Mouse (Mus musculus) R1 (cell line): Measurements from ENCODE around the gene Atf7ip2.
"Not testable (repeated sequence)": the region's sequence is repeated elsewhere in the genome, so short reads cannot be mapped to it uniquely, and the experiment has no call there.

Experiments used
- DNase-seq: peaks from one replicate; pipeline ENCODE4 v3.0.0-alpha.2; 2018; ENCODE audit warnings: low read depth, low spot score

Atf7ip2 gene

DNA sequence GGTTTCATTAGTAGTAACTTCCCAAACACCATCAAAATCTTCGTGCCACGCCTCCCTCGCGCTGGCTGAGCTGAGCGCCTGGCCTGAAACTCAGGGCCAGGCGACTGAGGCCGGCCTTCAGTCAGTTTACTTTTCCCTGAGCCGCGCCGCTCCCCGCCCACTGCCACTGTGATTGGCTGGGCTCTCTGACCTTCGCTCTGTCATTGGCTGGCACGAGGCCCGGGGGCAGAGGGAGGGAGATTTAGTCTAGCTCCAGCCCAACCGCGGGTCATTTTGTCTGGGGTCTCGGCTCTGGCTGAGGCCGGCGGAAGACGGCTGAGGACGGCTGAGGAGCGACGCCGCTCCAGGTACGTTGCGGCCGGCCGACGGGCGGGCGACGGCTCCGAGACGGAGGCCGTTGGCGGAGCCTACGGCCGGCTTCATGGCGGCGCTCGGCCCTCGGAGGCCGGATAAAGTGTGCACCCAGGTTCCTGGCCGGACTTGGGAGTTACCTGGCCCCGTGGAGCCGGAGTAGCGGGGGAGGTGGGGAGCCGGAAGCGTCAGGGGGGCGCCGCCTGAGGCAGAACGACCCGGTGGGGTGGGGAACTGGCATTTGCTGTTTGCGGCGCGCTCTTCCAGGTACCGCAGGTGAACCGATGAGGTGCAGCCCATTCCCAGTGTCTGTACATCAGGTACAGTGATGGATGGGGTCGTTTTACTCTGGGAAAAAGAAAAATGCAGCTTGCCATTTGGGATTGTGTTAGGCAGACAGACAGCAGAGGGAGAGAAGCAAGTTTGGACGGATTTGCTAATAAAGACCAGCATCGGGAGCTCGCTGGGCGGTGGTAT is at the start of gene Atf7ip2:
Gene Atf7ip2, plus strand, starts transcription at position 34 of the 828 bp plus-strand sequence.
- DNase-seq, result peak; percentile 96

GRCm38 (mm10) chr16:10143166-10143565 is 49.3 kb upstream of the Atf7ip2 start:
- DNase-seq, result no peak

- peak; percentile 72 for DNase-seq
Measured at GRCm38 (mm10) chr16:10147401-10147800, 45.1 kb upstream of the Atf7ip2 start.

GRCm38 (mm10) chr16:10169123-10169905 is 23.2 kb upstream of the Atf7ip2 start:
- DNase-seq, result no peak

- peak; percentile 93 for DNase-seq
Measured at GRCm38 (mm10) chr16:10170005-10170404, 22.5 kb upstream of the Atf7ip2 start, which contains the start of gene Rpl39l. Rpl39l (plus strand) TSS chr16:10170226.

DNA sequence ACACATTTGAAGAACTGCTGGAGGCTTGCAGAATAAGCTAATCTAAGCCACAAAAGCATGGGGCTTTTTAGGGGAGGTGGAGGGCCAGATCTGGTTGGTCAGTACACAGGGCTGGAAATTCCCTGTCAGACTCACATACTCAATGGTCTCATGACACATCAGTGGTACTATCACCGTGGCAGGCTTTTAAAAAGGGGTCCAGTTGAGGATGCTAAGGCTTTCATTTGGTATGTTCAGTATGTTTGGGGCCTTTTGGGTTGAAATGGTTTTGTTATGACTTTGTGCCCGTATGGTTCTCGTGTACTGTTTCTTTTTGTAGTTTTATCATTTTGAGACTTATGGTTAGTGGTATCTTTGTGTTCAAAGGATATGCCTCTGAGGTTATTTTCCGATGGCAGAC is 21.2 kb upstream of the Atf7ip2 start:
- DNase-seq, result no peak

GRCm38 (mm10) chr16:10172179-10172820 is 20.2 kb upstream of the Atf7ip2 start:
- DNase-seq, result no peak

DNA sequence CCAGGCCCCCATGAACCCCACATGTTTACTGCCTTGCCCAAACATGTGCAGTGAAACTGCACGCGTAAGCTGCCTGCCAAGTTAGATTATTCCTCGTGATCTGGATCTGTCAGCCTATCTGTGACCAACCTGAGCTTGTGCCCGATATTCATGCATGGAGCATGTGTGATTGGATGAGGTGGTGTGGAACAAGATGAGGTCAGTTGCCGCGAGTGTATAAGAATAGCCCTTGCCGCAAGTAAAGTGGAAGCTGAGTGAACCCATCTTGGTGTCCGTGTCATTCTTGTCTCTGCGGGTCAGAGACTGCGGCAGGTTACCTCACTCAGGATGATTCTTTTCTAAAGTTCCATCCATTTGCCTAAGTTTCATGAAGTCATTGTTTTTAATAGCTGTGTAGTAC is 5.1 kb upstream of the Atf7ip2 start:
- peak; percentile 43 for DNase-seq

DNA sequence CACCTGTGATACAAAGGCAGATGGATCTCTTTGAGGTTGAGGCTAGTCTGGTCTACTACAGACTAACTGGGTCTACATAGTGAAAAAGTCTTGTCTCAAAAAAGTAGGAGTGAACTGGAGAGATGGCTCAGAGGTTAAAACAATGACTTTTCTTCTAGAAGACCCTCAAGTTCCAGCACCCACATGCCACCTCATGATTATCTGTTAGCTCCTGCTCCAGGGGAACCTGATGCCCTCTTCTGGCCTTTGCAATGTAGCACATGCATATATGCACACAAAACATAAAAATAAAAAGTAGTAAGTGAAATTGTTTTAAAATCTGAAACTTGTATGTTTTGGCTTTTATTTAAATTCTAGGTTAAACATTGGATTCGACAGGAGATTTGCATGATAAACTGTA is 16.3 kb downstream of the Atf7ip2 start:
- peak; percentile 37 for DNase-seq

DNA sequence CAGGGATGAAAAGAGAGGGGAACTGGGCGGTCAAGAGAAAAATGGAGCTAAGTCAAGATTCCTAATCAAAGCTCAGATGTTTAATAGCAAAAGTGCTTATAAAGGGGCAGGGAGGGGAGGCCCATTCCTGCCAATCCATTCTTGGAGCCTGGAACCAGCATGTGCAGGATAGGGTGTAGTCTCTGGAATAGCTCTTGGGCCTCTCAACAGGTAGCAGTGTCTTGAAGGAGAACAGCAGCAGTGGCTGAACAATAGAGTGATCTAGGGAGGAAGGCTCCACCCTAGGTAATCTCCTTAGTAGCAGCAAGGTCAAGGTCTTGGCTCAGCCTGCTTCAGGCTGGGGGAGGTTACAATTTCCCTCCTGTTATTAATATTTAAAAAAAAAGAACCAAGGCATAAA is 23.9 kb downstream of the Atf7ip2 start:
- peak; percentile 96 for DNase-seq

GRCm38 (mm10) chr16:10217020-10217419 is 24.5 kb downstream of the Atf7ip2 start:
- DNase-seq, result peak; percentile 96

GRCm38 (mm10) chr16:10227361-10227760 is 34.8 kb downstream of the Atf7ip2 start:
- peak; percentile 73 for DNase-seq

- DNase-seq, result peak; percentile 83
Measured at GRCm38 (mm10) chr16:10236601-10237000, 44.1 kb downstream of the Atf7ip2 start.

- DNase-seq, result peak; percentile 90
Measured at GRCm38 (mm10) chr16:10253993-10254392, 61.5 kb downstream of the Atf7ip2 start.

DNA sequence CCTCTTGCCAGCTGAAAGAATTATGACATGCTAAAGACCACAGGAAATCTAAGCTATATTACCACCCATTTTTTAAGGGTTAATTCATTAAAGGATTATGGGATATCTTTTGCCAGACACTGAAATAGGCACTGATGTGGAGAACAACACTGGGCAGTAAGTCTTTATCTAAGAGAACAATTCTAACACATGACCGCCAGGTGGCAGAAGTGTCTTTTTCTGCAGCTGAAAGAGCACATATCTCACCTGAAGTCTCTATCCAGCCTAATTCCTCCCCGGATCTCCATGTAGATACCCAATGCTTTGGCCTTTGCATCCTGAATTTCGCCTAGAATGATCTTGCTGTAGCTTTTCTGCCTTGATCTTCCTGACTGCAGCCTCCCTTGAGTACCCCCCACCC is 79.7 kb downstream of the Atf7ip2 start:
- DNase-seq, result peak; percentile 82

DNA sequence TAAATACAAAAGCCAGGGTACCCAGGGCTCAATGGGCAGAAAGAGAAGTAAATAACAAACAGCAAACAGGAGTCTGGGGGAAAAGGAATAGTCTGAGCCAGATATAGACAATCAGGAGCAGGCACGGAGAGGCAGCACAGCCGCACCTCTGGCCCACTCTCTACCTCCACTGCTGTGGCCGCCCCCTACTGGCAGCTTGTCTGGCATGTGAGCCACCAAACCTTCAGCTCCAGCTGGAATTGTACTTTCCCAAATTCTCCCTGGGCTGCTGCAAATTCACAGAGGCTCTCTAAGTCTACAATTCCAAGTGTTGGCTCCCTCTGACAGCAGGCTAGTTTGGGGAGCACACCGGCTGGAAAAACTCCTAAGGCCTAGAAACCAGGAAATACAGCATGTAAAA is 82.0 kb downstream of the Atf7ip2 start:
- peak; percentile 64 for DNase-seq

DNA sequence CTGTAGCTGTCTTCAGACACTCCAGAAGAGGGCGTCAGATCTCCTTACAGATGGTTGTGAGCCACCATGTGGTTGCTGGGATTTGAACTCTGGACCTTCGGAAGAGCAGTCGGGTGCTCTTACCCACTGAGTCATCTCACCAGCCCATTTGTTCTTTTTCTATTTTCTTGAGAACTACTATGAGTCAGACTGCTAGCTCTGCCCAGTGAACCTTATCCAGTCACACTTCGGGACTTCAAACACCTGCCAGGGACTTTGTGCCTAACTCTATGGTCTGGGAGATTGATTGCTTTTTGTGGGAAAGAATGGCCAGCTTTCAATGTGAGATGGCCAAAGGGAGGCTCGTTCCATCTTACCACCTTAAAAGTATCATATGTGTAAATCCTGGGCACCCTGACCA is 84.3 kb downstream of the Atf7ip2 start:
- DNase-seq, result not testable (repeated sequence)

DNA sequence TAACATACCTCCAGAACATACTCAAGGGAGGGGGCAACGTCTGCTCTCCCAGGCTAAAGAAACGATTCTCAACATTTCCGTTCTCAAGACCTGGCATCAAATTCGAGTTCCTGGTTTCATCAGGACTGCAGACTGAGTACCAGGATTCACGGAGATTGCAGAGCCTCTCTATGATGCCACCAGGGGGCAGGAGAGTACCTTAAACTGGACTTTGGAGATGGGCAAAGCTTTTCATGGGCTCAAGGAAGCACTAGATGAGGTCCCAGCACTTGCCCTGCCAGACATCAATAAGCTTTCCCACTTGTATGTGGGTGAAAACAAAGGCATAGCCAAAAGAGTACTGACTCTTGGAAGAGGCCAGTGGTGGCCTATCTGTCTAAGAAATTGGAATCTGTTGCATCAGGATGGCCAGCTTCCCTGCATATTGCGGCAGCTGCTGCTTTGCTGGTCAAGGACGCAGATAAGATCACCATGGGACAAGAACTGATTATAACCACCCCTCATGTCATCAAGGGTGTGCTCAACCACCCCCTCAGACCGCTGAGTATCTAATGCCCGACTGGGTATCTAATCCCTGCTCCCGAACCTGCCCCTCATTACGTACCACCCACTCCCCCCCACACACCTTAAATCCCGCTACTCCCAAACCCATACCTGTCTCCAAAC is 87.9 kb downstream of the Atf7ip2 start:
- DNase-seq, result peak; percentile 80

DNA sequence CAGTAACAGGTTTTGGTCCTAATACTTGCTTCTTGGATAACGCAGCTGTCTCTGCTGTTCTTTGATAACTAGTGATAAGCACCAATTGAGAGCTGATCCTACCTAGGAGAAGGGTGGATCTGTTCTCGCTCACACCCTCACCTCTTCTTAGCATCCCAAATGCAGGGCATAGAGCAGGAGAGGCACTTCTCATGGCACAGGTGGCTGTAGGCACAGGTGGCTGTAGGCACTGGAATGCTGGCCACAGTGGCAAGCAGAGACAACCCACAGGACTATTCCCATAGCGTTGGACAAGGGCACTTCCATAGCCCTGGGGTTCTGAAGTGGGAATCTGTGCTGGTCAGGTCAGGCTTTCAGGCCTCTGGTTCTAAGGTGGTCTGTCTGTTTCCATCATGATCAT is 89.4 kb downstream of the Atf7ip2 start:
- no peak for DNase-seq

DNA sequence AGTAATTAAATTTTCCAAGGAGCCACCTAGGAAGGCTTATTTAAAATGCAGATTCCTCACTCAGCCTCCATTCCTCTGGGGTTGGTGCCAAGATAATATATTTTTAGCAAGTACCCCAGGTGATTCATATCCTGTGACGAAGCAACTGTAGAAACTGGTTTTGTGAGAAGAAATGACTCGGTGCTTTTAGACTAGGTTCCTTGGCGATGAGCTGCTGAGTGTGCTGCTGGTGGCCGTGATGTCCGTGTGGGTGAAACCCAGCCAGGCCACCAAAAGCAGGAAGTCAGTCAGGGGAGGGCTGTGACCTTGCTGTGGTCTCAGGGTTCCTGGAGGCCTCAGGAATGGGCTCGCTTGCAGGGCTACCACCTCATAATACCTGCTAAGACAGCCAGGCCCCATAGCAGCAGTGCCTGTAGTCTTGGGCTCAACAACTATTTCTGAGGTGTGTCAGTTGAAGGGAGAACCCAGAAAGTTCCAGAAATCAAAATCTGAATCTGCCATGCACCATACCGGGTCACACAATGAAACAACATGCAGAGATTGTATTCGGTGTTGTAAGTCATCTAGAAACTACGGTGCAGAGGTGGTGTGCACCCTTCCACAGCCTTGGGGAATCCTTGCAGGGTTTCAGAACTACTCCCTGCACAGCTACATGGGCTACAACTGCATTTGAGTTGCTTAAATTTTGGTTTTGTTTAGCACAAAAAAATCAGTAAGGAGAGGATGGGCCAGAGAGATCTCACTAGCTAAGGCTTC is 94.2 kb downstream of the Atf7ip2 start:
- DNase-seq, result no peak

GRCm38 (mm10) chr16:10288115-10288514 is 95.6 kb downstream of the Atf7ip2 start:
- no peak for DNase-seq
